Mouse (Mus musculus) liver, postnatal 0 days (tissue): Measurements from ENCODE around the gene Pnpla2. TPM values are rescaled to one million over a fixed set of nuclear protein-coding genes. Genes with fewer than 3 reads are reported as not detected.

Experiments
- ATAC-seq: fragments of 200-750 bp; cut with Nextera tagmentation; 2 replicates; pipeline ENCODE4 v1.8.0; 2017; ENCODE audit warnings: mild to moderate bottlenecking, moderate library complexity
- DNase-seq: peaks from one replicate; pipeline ENCODE4 v3.0.0-alpha.2; 2016
- H3K27ac ChIP-seq: fragments of 300-500 bp; sonication (generic); 2 replicates; pipeline ENCODE4 v1.5.1; 2014; ENCODE audit warnings: antibody characterized with exemption, moderate library complexity, mild to moderate bottlenecking, low read depth
- H3K27me3 ChIP-seq: fragments of 300-500 bp; sonication (generic); 2 replicates; pipeline ENCODE4 v1.6.1; 2014; ENCODE audit warnings: low read length, control low read depth, mixed read lengths; ENCODE audit not compliant: insufficient read depth
- H3K36me3 ChIP-seq: fragments of 300-500 bp; sonication (generic); replicated peaks from 2 replicates; pipeline ENCODE4 v1.6.1; 2014; ENCODE audit warnings: mild to moderate bottlenecking, control low read depth, low read length, moderate library complexity, mixed read lengths; ENCODE audit not compliant: insufficient read depth
- H3K4me1 ChIP-seq: fragments of 300-500 bp; sonication (generic); 2 replicates; pipeline ENCODE4 v1.6.1; 2014; ENCODE audit warnings: antibody characterized with exemption, mild to moderate bottlenecking, control low read depth; ENCODE audit not compliant: insufficient read depth
- H3K4me2 ChIP-seq: fragments of 300-500 bp; sonication (generic); 2 replicates; pipeline ENCODE4 v1.6.1; 2014; ENCODE audit warnings: low read depth, mild to moderate bottlenecking, low read length, moderate library complexity, mixed read lengths
- H3K4me3 ChIP-seq: fragments of 300-500 bp; sonication (generic); 2 replicates; pipeline ENCODE4 v1.5.1; 2014; ENCODE audit warnings: low read depth, low read length
- H3K9ac ChIP-seq: fragments of 300-500 bp; sonication (generic); replicated peaks from 2 replicates; pipeline ENCODE4 v1.6.1; 2014; ENCODE audit warnings: mild to moderate bottlenecking, moderate library complexity
- H3K9me3 ChIP-seq: fragments of 300-500 bp; sonication (generic); 2 replicates; pipeline ENCODE4 v1.6.1; 2016; ENCODE audit warnings: mild to moderate bottlenecking, control low read depth, low read length, mixed read lengths
- CTCF ChIP-seq: sonication (generic); IDR thresholded peaks from 2 replicates; pipeline ENCODE4 v1.5.1; 2016; ENCODE audit warnings: antibody characterized with exemption, low read depth
- EP300 ChIP-seq: IDR thresholded peaks from 2 replicates; pipeline ENCODE4 v1.6.1; 2016; ENCODE audit warnings: antibody characterized with exemption, low read depth, mild to moderate bottlenecking
- WGBS: fragments of 180-500 bp; shearing (Covaris S2); extraction: QIAGEN DNeasy Blood & Tissue Kit; methylation state at CpG from one replicate; pipeline ENCODE4 v1.1.7; 2014; ENCODE audit not compliant: insufficient replicate concordance; 5-methylcytosine and 5-hydroxymethylcytosine counted together
- polyA plus RNA-seq: library from polyadenylated mRNA; unstranded; fragments of >200 nt; fragmentation: Nextera tagmentation; extraction: Ambion mirVana; gene quantifications from 2 replicates; pipeline ENCODE4 v1.2.1, GENCODE M21; 2015

Pnpla2 gene
- polyA plus RNA-seq, 1 experiment from 2014 or later, result 47.1 TPM

- H3K9ac ChIP-seq, result no peak overlapping the region
- DNase-seq (no peak), ATAC-seq (peak; percentile 87)
- H3K4me3 ChIP-seq, result no peak overlapping the region
- no peaks in the 10 kb centered on the region for H3K27me3 ChIP-seq
- 62% methylated on average over 9 of the region's 9 CpGs for WGBS
- peak overlapping the region; percentile 76 for H3K27ac ChIP-seq
- peaks cover 20% of the 10 kb centered on the region for H3K4me1 ChIP-seq
- H3K36me3 ChIP-seq, result no peaks in the 10 kb centered on the region
- H3K4me2 ChIP-seq, result no peak overlapping the region
- H3K9me3 ChIP-seq, result no peaks in the 10 kb centered on the region
- TF ChIP-seq CTCF (no peak), EP300 (no peak; the same call in 1 of the 2 replicates)
Measured at GRCm38 (mm10) chr7:141420030-141420702, 34.8 kb upstream of the Pnpla2 start.

DNA sequence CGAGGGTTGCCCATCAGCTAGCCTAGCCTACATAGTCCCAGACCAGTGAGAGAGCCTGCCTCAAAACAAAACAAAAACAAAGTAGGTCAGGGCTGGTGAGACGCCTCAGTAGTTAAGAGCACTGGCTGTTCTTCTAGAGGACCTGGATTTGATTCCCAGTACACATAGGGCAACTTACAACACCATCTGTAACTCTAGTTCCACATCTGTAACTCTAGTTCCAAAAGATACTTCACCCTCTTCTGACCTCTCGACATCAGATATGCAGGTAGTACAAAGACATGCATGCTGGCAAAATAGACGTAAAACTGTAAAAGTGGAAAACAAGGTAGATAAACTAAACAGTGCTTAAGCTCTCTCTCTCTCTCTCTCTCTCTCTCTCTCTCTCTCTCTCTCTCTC, 31.2 kb upstream of the Pnpla2 start:
- 64% methylated on average over 4 of the region's 4 CpGs for WGBS
- H3K36me3 ChIP-seq, result no peaks in the 10 kb centered on the region
- H3K4me2 ChIP-seq, result no peak overlapping the region
- no peak for ATAC-seq
- no peak for DNase-seq
- H3K9me3 ChIP-seq, result no peaks in the 10 kb centered on the region
- TF ChIP-seq EP300 (no peak), CTCF (no peak)
- H3K9ac ChIP-seq, result no peak overlapping the region
- H3K27ac ChIP-seq, result no peak overlapping the region
- H3K27me3 ChIP-seq, result no peaks in the 10 kb centered on the region
- peaks cover 9% of the 10 kb centered on the region for H3K4me1 ChIP-seq
- H3K4me3 ChIP-seq, result no peak overlapping the region

- DNase-seq (no peak), ATAC-seq (no peak)
- Histone ChIP-seq H3K4me2 (no peak overlapping the region), H3K9ac (no peak overlapping the region), H3K4me3 (no peak overlapping the region), H3K4me1 (peaks cover 3% of the 10 kb centered on the region), H3K9me3 (no peaks in the 10 kb centered on the region), H3K36me3 (peaks cover 11% of the 10 kb centered on the region), H3K27me3 (no peaks in the 10 kb centered on the region), H3K27ac (no peak overlapping the region)
- WGBS, result 75% methylated on average over 12 of the region's 12 CpGs
- TF ChIP-seq EP300 (no peak), CTCF (no peak)
Measured at GRCm38 (mm10) chr7:141426948-141427730, 27.9 kb upstream of the Pnpla2 start.

GRCm38 (mm10) chr7:141428701-141429100, 26.3 kb upstream of the Pnpla2 start:
- Histone ChIP-seq H3K4me1 (peaks cover 10% of the 10 kb centered on the region), H3K4me3 (no peak overlapping the region), H3K9ac (no peak overlapping the region), H3K9me3 (no peaks in the 10 kb centered on the region), H3K27me3 (no peaks in the 10 kb centered on the region), H3K4me2 (no peak overlapping the region), H3K27ac (no peak overlapping the region), H3K36me3 (peaks cover 22% of the 10 kb centered on the region)
- WGBS, result 63% methylated on average over 5 of the region's 5 CpGs
- ATAC-seq (no peak), DNase-seq (no peak)
- TF ChIP-seq EP300 (no peak), CTCF (no peak)

- 17% methylated on average over 18 of the region's 19 CpGs for WGBS
- Histone ChIP-seq H3K36me3 (peaks cover 25% of the 10 kb centered on the region), H3K4me3 (no peak within 1 kb of the TSS), H3K9ac (no peak within 1 kb of the TSS), H3K27me3 (no peaks in the 10 kb centered on the region), H3K27ac (no peak within 1 kb of the TSS), H3K4me1 (peaks cover 16% of the 10 kb centered on the region), H3K4me2 (no peak within 1 kb of the TSS), H3K9me3 (no peaks in the 10 kb centered on the region)
- ATAC-seq (0 out of 2 replicates have a peak, but pooled peaks have one; percentile 22), DNase-seq (peak; percentile 56)
- TF ChIP-seq EP300, result no peak
- no peak for TF ChIP-seq CTCF
Measured at GRCm38 (mm10) chr7:141429310-141429709, 25.7 kb upstream of the Pnpla2 start, which contains the start of gene Cend1. Gene Cend1, minus strand, starts transcription at chr7:141429491.

GRCm38 (mm10) chr7:141429840-141430584, 25.0 kb upstream of the Pnpla2 start:
- Histone ChIP-seq H3K36me3 (peaks cover 25% of the 10 kb centered on the region), H3K9me3 (no peaks in the 10 kb centered on the region), H3K9ac (no peak overlapping the region), H3K4me1 (peaks cover 23% of the 10 kb centered on the region), H3K4me2 (no peak overlapping the region), H3K4me3 (no peak overlapping the region), H3K27ac (no peak overlapping the region), H3K27me3 (no peaks in the 10 kb centered on the region)
- WGBS, result 65% methylated on average over 9 of the region's 9 CpGs
- TF ChIP-seq EP300, result no peak
- ATAC-seq (no peak), DNase-seq (no peak)
